In the genomic region with DNA sequence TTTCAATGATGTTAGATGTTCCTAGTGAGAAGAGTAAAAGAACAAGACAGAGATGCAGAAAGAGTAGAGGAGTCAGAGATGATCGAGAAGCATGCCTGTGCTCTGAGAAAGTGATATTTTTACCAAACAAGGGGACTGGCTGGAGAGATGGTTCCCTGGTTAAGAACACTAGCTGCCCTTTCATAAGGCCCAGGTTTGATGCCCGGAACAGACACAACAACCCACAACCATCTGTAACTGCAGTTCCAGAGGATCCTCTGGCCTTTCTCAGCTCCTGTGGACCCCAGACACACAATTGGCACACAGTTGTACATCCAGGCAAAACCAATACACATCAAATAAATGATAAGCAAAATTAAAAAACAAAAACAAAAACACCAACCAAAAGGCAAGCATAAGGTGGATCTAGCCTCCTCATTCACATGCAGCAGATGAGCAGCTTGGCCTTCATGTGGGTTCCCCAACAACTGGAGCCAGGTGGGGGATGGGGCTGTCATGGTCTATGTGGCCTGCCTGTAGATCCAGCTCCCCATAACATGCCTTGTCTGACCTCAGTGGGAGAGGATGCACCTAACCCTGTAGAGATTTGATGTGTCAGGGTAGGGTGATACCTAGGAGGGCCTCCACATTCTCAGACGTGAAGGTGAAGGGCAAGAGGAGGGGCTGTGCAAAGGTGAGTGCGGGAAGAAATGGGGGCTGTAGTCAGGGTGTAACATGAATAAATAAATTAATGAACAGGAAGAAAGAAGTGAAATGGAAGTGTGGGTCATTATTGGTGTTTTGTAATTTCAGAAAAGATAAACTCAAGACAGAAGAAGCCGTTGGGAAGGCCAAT, we compare ENCODE assay signal across 22 mouse cellular contexts. TPM values are rescaled to one million over a fixed set of nuclear protein-coding genes. Genes with fewer than 3 reads are reported as not detected.
"Had no signal": no experiment of that assay in that cellular context is flagged by ENCODE, and none has a peak within 500 bp of the region (broad histone marks: within the 10 kb centered on the region; RNA-seq: fewer than 3 reads in every experiment).

No protein-coding gene starts in this region.

- DNase-seq: left cerebral cortex, postnatal 4 days; liver; liver, embryonic 13.5 days; liver, postnatal 0 days; lung, adult 18-20 months; lung, adult 2 months; lung, embryonic 14.5 days; lung, postnatal 10 days; lung, postnatal 14 days; lung, postnatal 36 days; lung, postnatal 4 days; midbrain, embryonic 14.5 days had no signal

RNA-seq across cellular contexts. Expression of gene Myf5, which starts 36.2 kb away (rescaled TPM):
- total RNA-seq: left cerebral cortex, postnatal 10 days; left cerebral cortex, postnatal 14 days; left cerebral cortex, postnatal 25 days; left cerebral cortex, postnatal 36 days; left cerebral cortex, postnatal 4 days; liver, adult 2 months; megakaryocyte progenitor cell, adult 5-6 weeks; megakaryocyte, adult 5-6 weeks; megakaryocyte-erythroid progenitor cell, adult 5-6 weeks; midbrain, postnatal 0 days; monocyte, adult 5-6 weeks had no signal

RNA-seq across cellular contexts. Expression of gene Myf6, which starts 44.8 kb away (rescaled TPM):
- total RNA-seq: left cerebral cortex, postnatal 10 days; left cerebral cortex, postnatal 14 days; left cerebral cortex, postnatal 25 days; left cerebral cortex, postnatal 36 days; left cerebral cortex, postnatal 4 days; megakaryocyte progenitor cell, adult 5-6 weeks; megakaryocyte, adult 5-6 weeks; megakaryocyte-erythroid progenitor cell, adult 5-6 weeks; midbrain, postnatal 0 days; monocyte, adult 5-6 weeks had no signal
